Mouse (Mus musculus): ENCODE data around the gene Fam19a4. TPM values are rescaled to one million over a fixed set of nuclear protein-coding genes. Genes with fewer than 3 reads are reported as not detected.
"Not testable (repeated sequence)": the region's sequence is repeated elsewhere in the genome, so short reads cannot be mapped to it uniquely, and the experiment has no call there.

The Fam19a4 gene
- total RNA-seq, 1 experiment from 2014 or later: 1.9 TPM

- no peak for DNase-seq
These were observed 115.4 kb downstream of the Fam19a4 start for GRCm38 (mm10) chr6:96944796-96945195.

- no peak for DNase-seq
These were observed 124.4 kb downstream of the Fam19a4 start for GRCm38 (mm10) chr6:96935776-96936175.

GRCm38 (mm10) chr6:96909061-96909480 is 151.1 kb downstream of the Fam19a4 start:
- DNase-seq: no peak

- DNase-seq: not testable (repeated sequence)
These were observed 183.1 kb downstream of the Fam19a4 start for GRCm38 (mm10) chr6:96877105-96877504.

- DNase-seq: not testable (repeated sequence)
These were observed 183.6 kb downstream of the Fam19a4 start for GRCm38 (mm10) chr6:96876651-96877050.

- DNase-seq: no peak
These were observed 207.1 kb downstream of the Fam19a4 start for GRCm38 (mm10) chr6:96853065-96853464.

GRCm38 (mm10) chr6:96843944-96844343 is 216.3 kb downstream of the Fam19a4 start:
- no peak for DNase-seq

- DNase-seq: no peak
These were observed 219.6 kb downstream of the Fam19a4 start for GRCm38 (mm10) chr6:96840634-96841033.

GRCm38 (mm10) chr6:96826626-96827025 is 233.6 kb downstream of the Fam19a4 start:
- no peak for DNase-seq

GRCm38 (mm10) chr6:96802981-96803380 is 257.2 kb downstream of the Fam19a4 start:
- DNase-seq: no peak

- DNase-seq: no peak
These were observed 261.5 kb downstream of the Fam19a4 start for GRCm38 (mm10) chr6:96798746-96799145.

- DNase-seq: no peak
These were observed 262.8 kb downstream of the Fam19a4 start for GRCm38 (mm10) chr6:96797451-96797850.

Other genes starting within 250 kb of the Fam19a4 start
- 39.1 and 65.3 TPM in 2 replicates for gene Eogt, start 88.8 kb upstream of the Fam19a4 start, total RNA-seq (2021)
- 45.8 and 49.5 TPM in 2 replicates for gene Tmf1, start 118.7 kb upstream of the Fam19a4 start, total RNA-seq (2021)
- 59.7 and 61.6 TPM in 2 replicates for gene Uba3, start 145.2 kb upstream of the Fam19a4 start, total RNA-seq (2021)
- gene Arl6ip5, start 150.3 kb upstream of the Fam19a4 start, total RNA-seq (2021): 127 and 130 TPM in 2 replicates
- gene Lmod3, start 192.3 kb upstream of the Fam19a4 start, total RNA-seq (2021): not detected in 2 replicates

Measured in adrenal gland, postnatal 25 days (tissue).